Mouse (Mus musculus): ENCODE results near the gene Ovol1. TPM values are rescaled to one million over a fixed set of nuclear protein-coding genes. Genes with fewer than 3 reads are reported as not detected.

Ovol1 gene
- polyA plus RNA-seq, 1 experiment from 2014 or later, result 3.0 TPM

GRCm38 (mm10) chr19:5567180-5567533 lies 6.7 kb upstream of the Ovol1 start:
- peak overlapping the region; percentile 52 for H3K27ac ChIP-seq
- peaks cover 18% of the 10 kb centered on the region for H3K4me1 ChIP-seq
- peaks cover 14% of the 10 kb centered on the region for H3K36me3 ChIP-seq
- ATAC-seq (ENCODE audit: low FRiP score, low read depth), result 0 out of 2 replicates have a peak, but pooled peaks have one; percentile 3
- peaks cover 60% of the 10 kb centered on the region for H3K27me3 ChIP-seq
- peak overlapping the region; percentile 79 for H3K9ac ChIP-seq
- no peaks in the 10 kb centered on the region for H3K9me3 ChIP-seq
- H3K4me3 ChIP-seq, result peak overlapping the region; percentile 73
- peak overlapping the region; percentile 91 for H3K4me2 ChIP-seq (replicated peaks)
- 2% methylated on average over 26 of the region's 26 CpGs for WGBS

- Histone ChIP-seq H3K4me2 (replicated peaks) (peak overlapping the region; percentile 91), H3K36me3 (peaks cover 14% of the 10 kb centered on the region; the same call in 1 of the 2 replicates), H3K9me3 (no peaks in the 10 kb centered on the region), H3K4me1 (peaks cover 18% of the 10 kb centered on the region), H3K4me3 (no peak overlapping the region), H3K9ac (no peak overlapping the region), H3K27me3 (peaks cover 69% of the 10 kb centered on the region), H3K27ac (no peak overlapping the region)
- WGBS, result 51% methylated on average over 5 of the region's 5 CpGs
- no peak for ATAC-seq (ENCODE audit: low FRiP score, low read depth)
Observed at GRCm38 (mm10) chr19:5566316-5566715, 5.9 kb upstream of the Ovol1 start.

- Histone ChIP-seq H3K4me3 (no peak overlapping the region), H3K4me1 (peaks cover 30% of the 10 kb centered on the region), H3K27ac (no peak overlapping the region), H3K36me3 (no peaks in the 10 kb centered on the region), H3K9ac (no peak overlapping the region), H3K4me2 (replicated peaks) (no peak overlapping the region), H3K27me3 (peaks cover 92% of the 10 kb centered on the region), H3K9me3 (no peaks in the 10 kb centered on the region)
- 87% methylated on average over 10 of the region's 10 CpGs for WGBS
- no peak for ATAC-seq (ENCODE audit: low FRiP score, low read depth)
Observed at GRCm38 (mm10) chr19:5562776-5563175, 2.3 kb upstream of the Ovol1 start.

GRCm38 (mm10) chr19:5561886-5562285 lies 1.4 kb upstream of the Ovol1 start:
- Histone ChIP-seq H3K36me3 (no peaks in the 10 kb centered on the region), H3K4me2 (replicated peaks) (no peak overlapping the region), H3K9me3 (no peaks in the 10 kb centered on the region), H3K27ac (no peak overlapping the region), H3K27me3 (peaks cover 99% of the 10 kb centered on the region), H3K4me1 (peaks cover 25% of the 10 kb centered on the region), H3K9ac (no peak overlapping the region), H3K4me3 (no peak overlapping the region)
- 53% methylated on average over 3 of the region's 3 CpGs for WGBS
- no peak for ATAC-seq (ENCODE audit: low FRiP score, low read depth)

- H3K4me1 ChIP-seq, result peaks cover 23% of the 10 kb centered on the region
- WGBS, result 13% methylated on average over 10 of the region's 10 CpGs
- ATAC-seq (ENCODE audit: low FRiP score, low read depth), result no peak
- peak overlapping the region; percentile 31; the same call in 1 of the 2 replicates for H3K9ac ChIP-seq
- peaks cover 99% of the 10 kb centered on the region for H3K27me3 ChIP-seq
- peak overlapping the region; percentile 81 for H3K4me2 ChIP-seq (replicated peaks)
- H3K36me3 ChIP-seq, result no peaks in the 10 kb centered on the region
- no peak overlapping the region for H3K27ac ChIP-seq
- H3K4me3 ChIP-seq, result peak overlapping the region; percentile 48
- no peaks in the 10 kb centered on the region for H3K9me3 ChIP-seq
Observed at GRCm38 (mm10) chr19:5561252-5561790, 875 bp upstream of the Ovol1 start.

GRCm38 (mm10) chr19:5559631-5560456 lies 602 bp downstream of the Ovol1 start:
- ATAC-seq (ENCODE audit: low FRiP score, low read depth), result no peak
- H3K9me3 ChIP-seq, result no peaks in the 10 kb centered on the region
- H3K27ac ChIP-seq, result no peak overlapping the region
- H3K4me1 ChIP-seq, result peaks cover 23% of the 10 kb centered on the region
- H3K4me3 ChIP-seq, result peak overlapping the region; percentile 48
- peaks cover 97% of the 10 kb centered on the region for H3K27me3 ChIP-seq
- H3K36me3 ChIP-seq, result no peaks in the 10 kb centered on the region
- H3K4me2 ChIP-seq (replicated peaks), result peak overlapping the region; percentile 81
- WGBS, result under 1% methylated on average over 69 of the region's 69 CpGs
- peak overlapping the region; percentile 58; the same call in 1 of the 2 replicates for H3K9ac ChIP-seq

GRCm38 (mm10) chr19:5559229-5559628 lies 1.2 kb downstream of the Ovol1 start:
- no peak overlapping the region for H3K9ac ChIP-seq
- no peaks in the 10 kb centered on the region for H3K9me3 ChIP-seq
- no peaks in the 10 kb centered on the region for H3K36me3 ChIP-seq
- WGBS, result 11% methylated on average over 8 of the region's 8 CpGs
- H3K4me3 ChIP-seq, result peak overlapping the region; percentile 48
- H3K27ac ChIP-seq, result no peak overlapping the region
- H3K4me2 ChIP-seq (replicated peaks), result peak overlapping the region; percentile 81
- no peak for ATAC-seq (ENCODE audit: low FRiP score, low read depth)
- H3K4me1 ChIP-seq, result peaks cover 23% of the 10 kb centered on the region
- H3K27me3 ChIP-seq, result peaks cover 92% of the 10 kb centered on the region

GRCm38 (mm10) chr19:5558770-5559169 lies 1.7 kb downstream of the Ovol1 start:
- no peak overlapping the region for H3K27ac ChIP-seq
- H3K36me3 ChIP-seq, result no peaks in the 10 kb centered on the region
- H3K4me2 ChIP-seq (replicated peaks), result 0 out of 2 replicates have a peak overlapping the region, but pooled peaks have one; percentile 3
- H3K27me3 ChIP-seq, result peaks cover 92% of the 10 kb centered on the region
- H3K4me1 ChIP-seq, result peaks cover 23% of the 10 kb centered on the region
- no peaks in the 10 kb centered on the region for H3K9me3 ChIP-seq
- no peak overlapping the region for H3K9ac ChIP-seq
- no peak for ATAC-seq (ENCODE audit: low FRiP score, low read depth)
- peak overlapping the region; percentile 48 for H3K4me3 ChIP-seq
- 57% methylated on average over 8 of the region's 8 CpGs for WGBS

- Histone ChIP-seq H3K27ac (no peak overlapping the region), H3K4me1 (peaks cover 23% of the 10 kb centered on the region), H3K4me3 (no peak overlapping the region), H3K9me3 (no peaks in the 10 kb centered on the region), H3K27me3 (peaks cover 86% of the 10 kb centered on the region), H3K9ac (no peak overlapping the region), H3K4me2 (replicated peaks) (0 out of 2 replicates have a peak overlapping the region, but pooled peaks have one; percentile 7), H3K36me3 (no peaks in the 10 kb centered on the region)
- no peak for ATAC-seq (ENCODE audit: low FRiP score, low read depth)
- WGBS, result 41% methylated on average over 7 of the region's 7 CpGs
Observed at GRCm38 (mm10) chr19:5558169-5558568, 2.3 kb downstream of the Ovol1 start.

GRCm38 (mm10) chr19:5554212-5554611 lies 6.2 kb downstream of the Ovol1 start:
- Histone ChIP-seq H3K9ac (no peak overlapping the region), H3K36me3 (no peaks in the 10 kb centered on the region), H3K27me3 (peaks cover 56% of the 10 kb centered on the region), H3K27ac (no peak overlapping the region), H3K4me3 (no peak overlapping the region), H3K4me1 (peaks cover 3% of the 10 kb centered on the region), H3K4me2 (replicated peaks) (no peak overlapping the region), H3K9me3 (no peaks in the 10 kb centered on the region)
- WGBS, result 63% methylated on average over 14 of the region's 14 CpGs
- no peak for ATAC-seq (ENCODE audit: low FRiP score, low read depth)

- ATAC-seq (ENCODE audit: low FRiP score, low read depth), result no peak
Observed at GRCm38 (mm10) chr19:5553802-5554201, 6.6 kb downstream of the Ovol1 start.

GRCm38 (mm10) chr19:5547471-5548056 lies 12.9 kb downstream of the Ovol1 start:
- Histone ChIP-seq H3K27me3 (peaks cover 4% of the 10 kb centered on the region), H3K4me3 (no peak overlapping the region), H3K4me1 (no peaks in the 10 kb centered on the region), H3K4me2 (replicated peaks) (no peak overlapping the region), H3K36me3 (no peaks in the 10 kb centered on the region), H3K27ac (no peak overlapping the region), H3K9ac (no peak overlapping the region), H3K9me3 (no peaks in the 10 kb centered on the region)
- ATAC-seq (ENCODE audit: low FRiP score, low read depth), result no peak
- 79% methylated on average over 4 of the region's 4 CpGs for WGBS

More at GRCm38 (mm10) chr19:5553802-5554201, 6.6 kb downstream of the Ovol1 start:
- H3K9ac ChIP-seq, result no peak overlapping the region
- no peaks in the 10 kb centered on the region for H3K36me3 ChIP-seq
- H3K4me1 ChIP-seq, result no peaks in the 10 kb centered on the region
- H3K9me3 ChIP-seq, result no peaks in the 10 kb centered on the region
- H3K27me3 ChIP-seq, result peaks cover 52% of the 10 kb centered on the region
- 53% methylated on average over 8 of the region's 8 CpGs for WGBS
- H3K27ac ChIP-seq, result no peak overlapping the region
- no peak overlapping the region for H3K4me3 ChIP-seq
- H3K4me2 ChIP-seq (replicated peaks), result no peak overlapping the region

Data from limb, embryonic 13.5 days (tissue).